Mouse (Mus musculus) embryonic fibroblast, embryonic 13.5 days (primary cell): Measurements from ENCODE around the gene Lrrc74b. TPM values are rescaled to one million over a fixed set of nuclear protein-coding genes. Genes with fewer than 3 reads are reported as not detected.

Experiments
- H3K27ac ChIP-seq: 2 replicates; pipeline ENCODE4 v1.5.1; 2012; ENCODE audit warnings: low read length, control low read depth, inconsistent platforms; ENCODE audit not compliant: insufficient read depth
- H3K4me1 ChIP-seq: 2 replicates; pipeline ENCODE4 v1.6.1; 2011; ENCODE audit warnings: low read length; ENCODE audit not compliant: control insufficient read depth, insufficient read depth
- H3K4me3 ChIP-seq: 2 replicates; pipeline ENCODE4 v1.5.1; 2011; ENCODE audit warnings: mild to moderate bottlenecking, control low read depth, low read length; ENCODE audit not compliant: insufficient read depth
- CTCF ChIP-seq: IDR thresholded peaks from 2 replicates; pipeline ENCODE4 v1.5.1; 2011; ENCODE audit warnings: mild to moderate bottlenecking, control low read depth, low read length, moderate library complexity, borderline replicate concordance; ENCODE audit not compliant: insufficient read depth
- POLR2A ChIP-seq: IDR thresholded peaks from 2 replicates; pipeline ENCODE4 v1.6.1; 2011; ENCODE audit warnings: low read depth, mild to moderate bottlenecking, control low read depth, low read length, moderate library complexity
- polyA plus RNA-seq: library from polyadenylated mRNA; stranded (reverse); fragments of >200 nt; gene quantifications from 2 replicates; pipeline ENCODE4 v1.2.4, GENCODE M21; 2011; ENCODE audit warnings: low read depth; ENCODE audit not compliant: missing spikeins, insufficient read length

Lrrc74b gene
- polyA plus RNA-seq, 1 experiment = 0.25 TPM

DNA sequence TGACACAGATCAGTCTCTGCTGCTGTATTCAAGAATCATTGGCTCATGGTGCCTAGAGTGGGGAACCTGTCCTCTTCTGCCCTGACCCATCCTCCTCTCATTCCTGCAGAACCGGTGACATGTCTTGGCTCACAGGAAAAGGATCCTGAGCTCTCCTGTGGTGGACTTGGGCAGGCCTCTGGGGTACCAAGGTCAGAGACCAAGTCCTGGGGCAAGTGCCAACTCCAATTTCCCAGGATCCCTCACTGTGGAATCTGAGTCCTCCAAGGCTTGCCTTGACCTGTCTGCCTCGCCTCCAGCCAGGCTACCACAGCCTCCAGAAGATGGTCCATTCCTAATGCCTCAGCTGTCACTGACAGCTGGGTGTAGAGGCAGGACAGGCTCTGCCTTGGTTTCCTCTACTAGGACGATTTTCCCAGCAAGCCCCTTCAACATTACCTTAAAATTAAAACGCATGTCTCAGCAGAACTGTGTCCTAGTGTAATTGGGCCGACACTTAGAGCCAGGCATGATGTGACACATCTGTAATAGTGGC lies 54.0 kb downstream of the Lrrc74b start:
- no peak overlapping the region for H3K27ac ChIP-seq
- TF ChIP-seq CTCF = no peak
- no peak for TF ChIP-seq POLR2A
- H3K4me1 ChIP-seq = peaks cover 4% of the 10 kb centered on the region; the same call in 1 of the 2 replicates
- no peak overlapping the region for H3K4me3 ChIP-seq

DNA sequence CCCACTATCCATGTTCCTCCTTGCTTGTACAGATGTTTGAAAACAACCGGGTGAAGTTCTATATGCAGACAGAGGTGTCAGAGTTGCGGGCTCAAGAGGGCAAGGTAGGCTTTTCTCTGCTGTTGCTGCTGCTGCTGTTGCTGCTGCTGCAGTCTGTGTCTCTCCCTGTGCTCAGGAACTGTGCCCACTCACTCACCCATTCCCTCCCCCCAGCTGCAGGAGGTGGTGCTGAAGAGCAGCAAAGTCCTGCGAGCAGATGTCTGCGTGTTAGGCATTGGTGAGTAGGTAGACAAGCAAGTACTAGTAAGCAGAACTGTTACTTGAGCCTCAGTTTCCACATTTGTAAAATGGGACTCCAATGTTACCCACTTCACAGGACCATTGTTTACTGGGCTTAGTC lies 58.4 kb downstream of the Lrrc74b start:
- no peak overlapping the region for H3K4me3 ChIP-seq
- no peak for TF ChIP-seq CTCF
- TF ChIP-seq POLR2A = no peak
- H3K4me1 ChIP-seq = no peaks in the 10 kb centered on the region
- no peak overlapping the region for H3K27ac ChIP-seq

DNA sequence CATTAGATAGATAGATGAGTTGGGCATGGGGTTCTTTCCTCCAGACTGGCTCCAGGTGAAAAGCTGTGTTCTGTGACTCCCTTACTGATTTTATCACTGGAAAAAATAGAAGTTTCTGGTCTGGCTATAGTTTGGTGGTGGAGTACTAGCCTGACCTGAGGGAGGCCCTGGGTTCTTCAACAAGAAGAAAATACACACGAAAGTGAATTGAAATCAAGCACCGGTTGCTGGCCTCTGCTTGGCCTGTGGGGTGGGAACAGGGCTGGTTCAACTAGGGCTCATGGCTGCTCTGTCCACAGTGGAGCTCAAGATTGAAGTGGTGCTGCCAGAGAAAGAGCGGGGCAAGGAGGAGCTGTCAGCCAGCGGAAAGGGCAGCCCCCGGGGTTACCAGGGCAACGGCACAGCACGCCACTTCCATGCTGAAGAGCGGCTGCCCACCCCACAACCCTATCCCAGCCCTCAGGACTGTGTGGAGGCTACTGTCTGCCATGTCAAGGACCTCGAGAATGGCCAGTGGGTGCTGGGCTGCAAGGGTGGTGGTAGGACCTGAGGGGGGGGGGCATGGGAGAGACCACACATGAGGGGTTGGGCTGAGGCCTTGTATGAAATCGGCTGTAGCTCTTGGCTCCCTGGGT lies 61.7 kb downstream of the Lrrc74b start:
- no peak overlapping the region for H3K27ac ChIP-seq
- TF ChIP-seq POLR2A (no peak), CTCF (no peak)
- H3K4me1 ChIP-seq = no peaks in the 10 kb centered on the region
- no peak overlapping the region for H3K4me3 ChIP-seq

DNA sequence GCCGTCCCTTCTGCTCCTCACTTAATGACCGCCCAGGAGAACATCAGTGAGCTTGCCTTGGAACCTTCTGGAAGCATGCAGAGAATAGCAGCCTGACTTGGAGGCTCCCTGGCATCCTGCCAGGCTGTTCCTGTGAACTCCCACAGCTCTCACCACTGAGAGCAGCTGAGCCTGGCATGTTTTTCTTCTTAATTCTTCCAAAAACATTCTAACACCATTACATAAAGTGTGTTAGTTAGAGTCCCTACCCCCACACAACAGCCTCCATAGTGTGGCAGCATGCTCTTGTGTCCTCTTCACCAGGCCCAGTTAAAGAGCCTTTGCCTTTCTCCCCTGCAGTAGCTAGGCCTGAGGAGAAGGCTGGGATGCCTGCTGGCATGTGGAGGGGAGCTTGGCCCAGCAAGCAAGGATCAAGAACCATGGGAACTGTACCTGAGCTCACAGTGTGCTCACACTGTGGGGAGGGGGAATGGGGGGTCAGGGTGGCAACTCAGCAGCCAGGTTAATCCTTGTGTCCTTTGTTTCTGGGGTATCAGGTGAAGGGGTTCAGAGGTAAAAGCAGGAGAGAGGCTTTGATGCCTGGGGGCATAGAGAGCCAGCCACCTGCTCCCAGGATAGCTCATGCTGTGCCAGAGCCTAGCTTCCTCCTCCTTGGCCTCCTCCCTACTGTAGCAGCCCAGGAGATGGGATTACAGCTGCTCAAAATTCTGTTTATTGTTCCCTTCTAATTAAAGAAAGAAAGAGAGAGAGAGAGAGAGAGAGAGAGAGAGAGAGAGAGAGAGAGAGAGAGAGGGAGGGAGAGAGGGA lies 64.3 kb downstream of the Lrrc74b start:
- H3K27ac ChIP-seq = no peak overlapping the region
- H3K4me3 ChIP-seq = no peak overlapping the region
- no peaks in the 10 kb centered on the region for H3K4me1 ChIP-seq
- TF ChIP-seq POLR2A = no peak

Other genes starting within 250 kb of the Lrrc74b start
- not detected in 2 replicates for gene Serpind1, start 229.9 kb downstream of the Lrrc74b start, polyA plus RNA-seq
- gene Snap29, start 155.3 kb downstream of the Lrrc74b start, polyA plus RNA-seq = 19.5 and 19.8 TPM in 2 replicates
- 58.4 and 59.3 TPM in 2 replicates for gene Pi4ka, start 154.9 kb downstream of the Lrrc74b start, polyA plus RNA-seq
- 35.7 and 39.3 TPM in 2 replicates for gene Crkl, start 109.3 kb downstream of the Lrrc74b start, polyA plus RNA-seq
- not detected in 2 replicates for gene Aifm3, start 71.6 kb downstream of the Lrrc74b start, polyA plus RNA-seq
- 97.5 and 113 TPM in 2 replicates for gene Lztr1, start 52.6 kb downstream of the Lrrc74b start, polyA plus RNA-seq
- gene Thap7, start 30.1 kb downstream of the Lrrc74b start, polyA plus RNA-seq = 23.8 and 27.0 TPM in 2 replicates
- gene P2rx6, start 638 bp upstream of the Lrrc74b start, polyA plus RNA-seq = 2.2 and 3.0 TPM in 2 replicates
- gene Slc7a4, start 22.0 kb upstream of the Lrrc74b start, polyA plus RNA-seq = 2.1 and 2.2 TPM in 2 replicates
- 28.7 and 44.8 TPM in 2 replicates for gene Smpd4, start 58.1 kb upstream of the Lrrc74b start, polyA plus RNA-seq
- gene Ccdc74a, start 85.2 kb upstream of the Lrrc74b start, polyA plus RNA-seq = 7.1 and 9.7 TPM in 2 replicates
- gene Med15, start 171.6 kb upstream of the Lrrc74b start, polyA plus RNA-seq = 65.3 and 67.2 TPM in 2 replicates
- gene Klhl22, start 198.4 kb upstream of the Lrrc74b start, polyA plus RNA-seq = 53.4 and 63.8 TPM in 2 replicates
- gene Scarf2, start 236.0 kb upstream of the Lrrc74b start, polyA plus RNA-seq = 46.1 and 46.5 TPM in 2 replicates